Mouse (Mus musculus) kidney, adult 2 months (tissue): Measurements from ENCODE around the gene Ranbp2. TPM values are rescaled to one million over a fixed set of nuclear protein-coding genes. Genes with fewer than 3 reads are reported as not detected.

Experiments
- DNase-seq: peaks from one replicate; pipeline ENCODE4 v3.0.0; 2021
- H3K27ac ChIP-seq: fragments of 200-500 bp; 2 replicates; pipeline ENCODE4 v1.5.1; 2012; ENCODE audit warnings: low read depth, low read length, control low read depth, inconsistent platforms; ENCODE audit not compliant: insufficient read depth
- H3K27me3 ChIP-seq: fragments of 200-500 bp; replicated peaks from 2 replicates; pipeline ENCODE4 v1.6.1; 2012; ENCODE audit warnings: mild to moderate bottlenecking, moderate library complexity, low read length, inconsistent platforms; ENCODE audit not compliant: control insufficient read depth, insufficient read depth
- H3K36me3 ChIP-seq: fragments of 200-500 bp; 2 replicates; pipeline ENCODE4 v1.6.1; 2012; ENCODE audit warnings: mild to moderate bottlenecking, moderate library complexity, low read length, inconsistent platforms; ENCODE audit not compliant: control insufficient read depth, insufficient read depth
- H3K4me1 ChIP-seq: fragments of 200-500 bp; 2 replicates; pipeline ENCODE4 v1.6.1; 2011; ENCODE audit warnings: low read length; ENCODE audit not compliant: control insufficient read depth, insufficient read depth
- H3K4me3 ChIP-seq: fragments of 200-500 bp; 2 replicates; pipeline ENCODE4 v1.5.1; 2011; ENCODE audit warnings: mild to moderate bottlenecking, low read depth, low read length, control low read depth; ENCODE audit not compliant: insufficient read depth
- CTCF ChIP-seq: fragments of 200-500 bp; conservative IDR thresholded peaks from 2 replicates; pipeline ENCODE4 v1.5.1; 2011; ENCODE audit warnings: low read depth, mild to moderate bottlenecking, control low read depth, low read length, moderate library complexity, mixed read lengths; ENCODE audit not compliant: insufficient read depth, insufficient read length
- POLR2A ChIP-seq: fragments of 200-500 bp; IDR thresholded peaks from one replicate; pipeline ENCODE4 v1.6.1; 2011; ENCODE audit warnings: low read depth, low read length, control low read depth
- WGBS: fragments of 180-500 bp; shearing (Covaris S2); methylation state at CpG from one replicate; pipeline ENCODE4 v1.1.7; 2018; 5-methylcytosine and 5-hydroxymethylcytosine counted together
- polyA plus RNA-seq: library from polyadenylated mRNA; depleted of rRNA; stranded (reverse); fragments of >200 nt; gene quantifications from 2 replicates; pipeline ENCODE4 v1.2.3, GENCODE M21; 2012

The Ranbp2 gene
- polyA plus RNA-seq, 1 experiment = 5.3 TPM

GRCm38 (mm10) chr10:58459896-58460295 is 13.2 kb downstream of the Ranbp2 start:
- H3K27me3 ChIP-seq = no peaks in the 10 kb centered on the region; the same call in 1 of the 2 replicates
- peaks cover 4% of the 10 kb centered on the region for H3K36me3 ChIP-seq
- no peak overlapping the region for H3K4me3 ChIP-seq
- no peak for DNase-seq
- 83% methylated on average over 1 of the region's 1 CpGs for WGBS
- H3K4me1 ChIP-seq = no peaks in the 10 kb centered on the region
- no peak overlapping the region for H3K27ac ChIP-seq
- TF ChIP-seq POLR2A = no peak
- no peak for TF ChIP-seq CTCF

- DNase-seq = no peak
These were observed 30.5 kb downstream of the Ranbp2 start for GRCm38 (mm10) chr10:58477086-58477755.

GRCm38 (mm10) chr10:58478071-58478578 is 31.4 kb downstream of the Ranbp2 start:
- no peak for DNase-seq
- Histone ChIP-seq H3K27ac (no peak overlapping the region), H3K4me1 (no peaks in the 10 kb centered on the region), H3K4me3 (no peak overlapping the region), H3K27me3 (no peaks in the 10 kb centered on the region), H3K36me3 (peaks cover 12% of the 10 kb centered on the region)
- WGBS = 98% methylated on average over 2 of the region's 2 CpGs
- TF ChIP-seq POLR2A (no peak), CTCF (no peak)

More at GRCm38 (mm10) chr10:58477086-58477755, 30.5 kb downstream of the Ranbp2 start:
- TF ChIP-seq POLR2A (no peak), CTCF (no peak)
- Histone ChIP-seq H3K27ac (no peak overlapping the region), H3K36me3 (peaks cover 12% of the 10 kb centered on the region), H3K4me1 (no peaks in the 10 kb centered on the region), H3K27me3 (no peaks in the 10 kb centered on the region), H3K4me3 (no peak overlapping the region)
- 94% methylated on average over 5 of the region's 5 CpGs for WGBS

- Histone ChIP-seq H3K36me3 (peaks cover 12% of the 10 kb centered on the region), H3K27ac (no peak overlapping the region), H3K4me1 (no peaks in the 10 kb centered on the region), H3K4me3 (no peak overlapping the region), H3K27me3 (no peaks in the 10 kb centered on the region)
- WGBS = 91% methylated on average over 4 of the region's 4 CpGs
- no peak for TF ChIP-seq POLR2A
- TF ChIP-seq CTCF = no peak
- no peak for DNase-seq
These were observed 33.3 kb downstream of the Ranbp2 start for GRCm38 (mm10) chr10:58479954-58480490.

GRCm38 (mm10) chr10:58491031-58491430 is 44.3 kb downstream of the Ranbp2 start:
- H3K36me3 ChIP-seq = peaks cover 12% of the 10 kb centered on the region
- no peak for TF ChIP-seq CTCF
- no peak for TF ChIP-seq POLR2A
- H3K27ac ChIP-seq = no peak overlapping the region
- 93% methylated on average over 5 of the region's 5 CpGs for WGBS
- no peak overlapping the region for H3K4me3 ChIP-seq
- DNase-seq = no peak
- no peaks in the 10 kb centered on the region for H3K27me3 ChIP-seq
- H3K4me1 ChIP-seq = no peaks in the 10 kb centered on the region

GRCm38 (mm10) chr10:58495637-58496036 is 48.9 kb downstream of the Ranbp2 start:
- peaks cover 12% of the 10 kb centered on the region for H3K36me3 ChIP-seq
- TF ChIP-seq POLR2A = no peak
- no peak for TF ChIP-seq CTCF
- H3K4me3 ChIP-seq = no peak overlapping the region
- no peak for DNase-seq
- H3K27ac ChIP-seq = no peak overlapping the region
- WGBS = 83% methylated on average over 2 of the region's 2 CpGs
- H3K27me3 ChIP-seq = no peaks in the 10 kb centered on the region
- H3K4me1 ChIP-seq = 0 out of 2 replicates have a peak, but pooled peaks cover 3% of the 10 kb centered on the region

GRCm38 (mm10) chr10:58496732-58497131 is 50.0 kb downstream of the Ranbp2 start:
- H3K4me3 ChIP-seq = no peak overlapping the region
- no peak for TF ChIP-seq CTCF
- no peak for TF ChIP-seq POLR2A

More at GRCm38 (mm10) chr10:58496732-58497131, 50.0 kb downstream of the Ranbp2 start:
- peaks cover 10% of the 10 kb centered on the region for H3K36me3 ChIP-seq
- DNase-seq = no peak
- no peaks in the 10 kb centered on the region for H3K27me3 ChIP-seq
- H3K27ac ChIP-seq = no peak overlapping the region
- 0 out of 2 replicates have a peak, but pooled peaks cover 3% of the 10 kb centered on the region for H3K4me1 ChIP-seq
